Mouse (Mus musculus): Measurements from ENCODE around the gene Ppp5c. TPM values are rescaled to one million over a fixed set of nuclear protein-coding genes. Genes with fewer than 3 reads are reported as not detected.
A peak's percentile ranks its signal among the peaks of the same experiment; 100 is the strongest.

Gene Ppp5c
- polyA plus RNA-seq, 1 experiment from 2014 or later, result 110 TPM

- 85% methylated on average over 10 of the region's 10 CpGs for WGBS
- H3K27ac ChIP-seq, result no peak overlapping the region
- H3K27me3 ChIP-seq, result no peaks in the 10 kb centered on the region
- peaks cover 22% of the 10 kb centered on the region for H3K4me1 ChIP-seq
- H3K4me3 ChIP-seq, result no peak overlapping the region
- H3K36me3 ChIP-seq, result peaks cover 45% of the 10 kb centered on the region
- H3K9me3 ChIP-seq, result no peaks in the 10 kb centered on the region
- no peak for ATAC-seq (ENCODE audit: insufficient number of reproducible peaks, insufficient read depth, low FRiP score, low TSS enrichment)
- H3K9ac ChIP-seq, result peak overlapping the region; percentile 84
- H3K4me2 ChIP-seq (replicated peaks), result no peak overlapping the region
These were observed 2.8 kb downstream of the Ppp5c start for GRCm38 (mm10) chr7:17024814-17025504.

- no peak overlapping the region for H3K4me3 ChIP-seq
- no peaks in the 10 kb centered on the region for H3K9me3 ChIP-seq
- H3K4me2 ChIP-seq (replicated peaks), result no peak overlapping the region
- H3K27me3 ChIP-seq, result no peaks in the 10 kb centered on the region
- no peak for ATAC-seq (ENCODE audit: insufficient number of reproducible peaks, insufficient read depth, low FRiP score, low TSS enrichment)
- 90% methylated on average over 6 of the region's 6 CpGs for WGBS
- peaks cover 22% of the 10 kb centered on the region for H3K4me1 ChIP-seq
- H3K36me3 ChIP-seq, result peaks cover 53% of the 10 kb centered on the region
- H3K9ac ChIP-seq, result no peak overlapping the region
- no peak overlapping the region for H3K27ac ChIP-seq
These were observed 3.6 kb downstream of the Ppp5c start for GRCm38 (mm10) chr7:17024141-17024540.

- H3K4me3 ChIP-seq, result no peak overlapping the region
- 79% methylated on average over 4 of the region's 4 CpGs for WGBS
- ATAC-seq (ENCODE audit: insufficient number of reproducible peaks, insufficient read depth, low FRiP score, low TSS enrichment), result no peak
- peaks cover 22% of the 10 kb centered on the region for H3K4me1 ChIP-seq
- H3K27ac ChIP-seq, result no peak overlapping the region
- no peak overlapping the region for H3K4me2 ChIP-seq (replicated peaks)
- no peaks in the 10 kb centered on the region for H3K9me3 ChIP-seq
- H3K27me3 ChIP-seq, result no peaks in the 10 kb centered on the region
- peaks cover 57% of the 10 kb centered on the region for H3K36me3 ChIP-seq
- no peak overlapping the region for H3K9ac ChIP-seq
These were observed 4.0 kb downstream of the Ppp5c start for GRCm38 (mm10) chr7:17023701-17024100.

- Histone ChIP-seq H3K27me3 (no peaks in the 10 kb centered on the region), H3K9me3 (no peaks in the 10 kb centered on the region), H3K27ac (no peak overlapping the region), H3K36me3 (peaks cover 65% of the 10 kb centered on the region), H3K4me1 (peaks cover 22% of the 10 kb centered on the region), H3K4me3 (no peak overlapping the region), H3K4me2 (replicated peaks) (no peak overlapping the region), H3K9ac (no peak overlapping the region)
- WGBS, result 95% methylated on average over 15 of the region's 15 CpGs
- no peak for ATAC-seq (ENCODE audit: insufficient number of reproducible peaks, insufficient read depth, low FRiP score, low TSS enrichment)
These were observed 5.5 kb downstream of the Ppp5c start for GRCm38 (mm10) chr7:17022176-17022575.

GRCm38 (mm10) chr7:17019426-17020166 lies 8.1 kb downstream of the Ppp5c start:
- Histone ChIP-seq H3K4me2 (replicated peaks) (no peak overlapping the region), H3K9me3 (no peaks in the 10 kb centered on the region), H3K9ac (no peak overlapping the region), H3K27me3 (no peaks in the 10 kb centered on the region), H3K27ac (no peak overlapping the region), H3K36me3 (peaks cover 83% of the 10 kb centered on the region), H3K4me1 (no peaks in the 10 kb centered on the region; the same call in 1 of the 2 replicates), H3K4me3 (no peak overlapping the region)
- WGBS, result 89% methylated on average over 7 of the region's 7 CpGs
- no peak for ATAC-seq (ENCODE audit: insufficient number of reproducible peaks, insufficient read depth, low FRiP score, low TSS enrichment)

GRCm38 (mm10) chr7:17017921-17018320 lies 9.8 kb downstream of the Ppp5c start:
- Histone ChIP-seq H3K4me2 (replicated peaks) (no peak overlapping the region), H3K27me3 (no peaks in the 10 kb centered on the region), H3K9me3 (no peaks in the 10 kb centered on the region), H3K36me3 (peaks cover 91% of the 10 kb centered on the region), H3K9ac (no peak overlapping the region), H3K4me3 (no peak overlapping the region), H3K4me1 (no peaks in the 10 kb centered on the region), H3K27ac (no peak overlapping the region)
- WGBS, result 87% methylated on average over 2 of the region's 2 CpGs
- no peak for ATAC-seq (ENCODE audit: insufficient number of reproducible peaks, insufficient read depth, low FRiP score, low TSS enrichment)

- Histone ChIP-seq H3K4me1 (no peaks in the 10 kb centered on the region), H3K27me3 (no peaks in the 10 kb centered on the region), H3K4me3 (no peak overlapping the region), H3K9me3 (no peaks in the 10 kb centered on the region), H3K9ac (no peak overlapping the region), H3K4me2 (replicated peaks) (no peak overlapping the region), H3K27ac (no peak overlapping the region), H3K36me3 (peaks cover 91% of the 10 kb centered on the region)
- 96% methylated on average over 1 of the region's 1 CpGs for WGBS
- ATAC-seq (ENCODE audit: insufficient number of reproducible peaks, insufficient read depth, low FRiP score, low TSS enrichment), result no peak
These were observed 10.7 kb downstream of the Ppp5c start for GRCm38 (mm10) chr7:17017036-17017435.

GRCm38 (mm10) chr7:17015381-17015780 lies 12.3 kb downstream of the Ppp5c start:
- WGBS, result 83% methylated on average over 6 of the region's 6 CpGs
- Histone ChIP-seq H3K9me3 (no peaks in the 10 kb centered on the region), H3K9ac (no peak overlapping the region), H3K4me2 (replicated peaks) (no peak overlapping the region), H3K27me3 (no peaks in the 10 kb centered on the region), H3K27ac (no peak overlapping the region), H3K4me1 (no peaks in the 10 kb centered on the region), H3K4me3 (no peak overlapping the region), H3K36me3 (peaks cover 91% of the 10 kb centered on the region)
- ATAC-seq (ENCODE audit: insufficient number of reproducible peaks, insufficient read depth, low FRiP score, low TSS enrichment), result no peak

GRCm38 (mm10) chr7:17011909-17012590 lies 15.7 kb downstream of the Ppp5c start:
- H3K36me3 ChIP-seq, result peaks cover 99% of the 10 kb centered on the region

GRCm38 (mm10) chr7:17010010-17010347 lies 17.7 kb downstream of the Ppp5c start:
- 88% methylated on average over 5 of the region's 5 CpGs for WGBS
- H3K4me2 ChIP-seq (replicated peaks), result no peak overlapping the region
- H3K9ac ChIP-seq, result no peak overlapping the region
- no peaks in the 10 kb centered on the region for H3K9me3 ChIP-seq
- no peak for ATAC-seq (ENCODE audit: insufficient number of reproducible peaks, insufficient read depth, low FRiP score, low TSS enrichment)
- H3K4me1 ChIP-seq, result no peaks in the 10 kb centered on the region
- H3K27ac ChIP-seq, result no peak overlapping the region
- no peaks in the 10 kb centered on the region for H3K27me3 ChIP-seq
- no peak overlapping the region for H3K4me3 ChIP-seq
- peaks cover 100% of the 10 kb centered on the region for H3K36me3 ChIP-seq

More at GRCm38 (mm10) chr7:17011909-17012590, 15.7 kb downstream of the Ppp5c start:
- Histone ChIP-seq H3K4me3 (no peak overlapping the region), H3K27ac (no peak overlapping the region), H3K9me3 (no peaks in the 10 kb centered on the region), H3K27me3 (no peaks in the 10 kb centered on the region), H3K9ac (no peak overlapping the region), H3K4me2 (replicated peaks) (no peak overlapping the region), H3K4me1 (no peaks in the 10 kb centered on the region)
- WGBS, result 92% methylated on average over 7 of the region's 7 CpGs
- no peak for ATAC-seq (ENCODE audit: insufficient number of reproducible peaks, insufficient read depth, low FRiP score, low TSS enrichment)

- no peak overlapping the region for H3K27ac ChIP-seq
- H3K4me3 ChIP-seq, result no peak overlapping the region
- WGBS, result 89% methylated on average over 16 of the region's 16 CpGs
- H3K9me3 ChIP-seq, result no peaks in the 10 kb centered on the region
- no peak for ATAC-seq (ENCODE audit: insufficient number of reproducible peaks, insufficient read depth, low FRiP score, low TSS enrichment)
- H3K4me1 ChIP-seq, result no peaks in the 10 kb centered on the region
- no peak overlapping the region for H3K4me2 ChIP-seq (replicated peaks)
- H3K9ac ChIP-seq, result no peak overlapping the region
- H3K27me3 ChIP-seq, result no peaks in the 10 kb centered on the region
- peaks cover 100% of the 10 kb centered on the region for H3K36me3 ChIP-seq
These were observed 18.3 kb downstream of the Ppp5c start for GRCm38 (mm10) chr7:17009326-17010009.
